Mouse (Mus musculus) C2C12 (cell line): ENCODE measurements around the gene Rnf169.

ENCODE experiments used
- CTCF ChIP-seq: IDR thresholded peaks from one replicate; pipeline ENCODE4 v1.5.1; 2011; ENCODE audit not compliant: control insufficient read depth, insufficient read depth, insufficient read length
- MYOG ChIP-seq: IDR thresholded peaks from one replicate; pipeline ENCODE4 v1.6.1; 2011; ENCODE audit not compliant: control insufficient read depth, insufficient read length; ENCODE audit errors: extremely low read depth

DNA sequence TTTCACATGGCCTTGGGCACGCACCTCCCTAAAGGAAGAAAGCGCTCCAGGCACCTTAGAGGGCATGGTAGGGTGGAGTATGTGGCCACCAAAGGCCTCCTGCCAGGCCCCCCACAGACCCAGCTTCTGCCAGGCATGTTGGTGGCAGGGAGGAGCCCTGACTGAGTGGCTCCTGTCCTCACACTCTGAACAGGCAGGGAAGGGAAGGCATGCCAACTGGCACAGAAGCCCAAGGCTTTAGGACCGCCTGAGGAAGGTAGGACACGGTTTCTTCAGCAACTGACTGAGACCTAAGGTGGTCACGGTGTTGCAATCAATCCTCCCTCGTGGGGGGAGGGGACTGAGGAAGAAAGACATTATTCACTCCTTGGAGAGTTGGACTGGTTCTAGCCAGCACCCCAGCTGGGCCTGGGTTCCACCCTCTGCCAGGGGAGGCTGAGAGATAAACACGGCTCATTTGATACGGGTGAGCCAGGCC, 33.9 kb upstream of the Rnf169 start:
- no peak for TF ChIP-seq CTCF
- TF ChIP-seq MYOG, result no peak
